Mouse (Mus musculus): ENCODE results near the gene Gm3115. TPM values are rescaled to one million over a fixed set of nuclear protein-coding genes. Genes with fewer than 3 reads are reported as not detected.
"Not testable (repeated sequence)": the region's sequence is repeated elsewhere in the genome, so short reads cannot be mapped to it uniquely, and the experiment has no call there.

Gm3115 gene
- polyA plus RNA-seq (2021) = not detected

DNA sequence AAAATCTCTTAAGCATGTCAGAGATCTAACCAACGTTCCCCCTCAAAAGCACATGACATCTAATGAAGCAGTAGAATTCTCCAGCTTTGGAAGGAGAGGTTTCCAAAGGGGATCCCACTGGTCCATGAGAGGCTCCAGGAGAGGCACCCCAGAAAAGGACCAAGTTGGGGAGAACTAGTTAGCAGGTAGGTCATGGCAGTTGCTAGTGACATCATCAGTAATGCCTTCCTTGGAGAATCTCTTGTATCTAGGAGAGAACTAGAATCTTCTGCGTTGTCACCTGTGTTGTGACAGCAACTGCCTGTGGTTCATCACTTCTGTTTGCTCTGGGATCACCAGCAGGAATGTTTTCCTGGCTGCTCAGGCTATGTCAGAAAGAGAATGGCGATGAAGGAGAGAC lies at the start of gene Gm3115:
Gene Gm3115 (plus strand): TSS at position 301 of the 400 bp plus-strand sequence.
- DNase-seq (ENCODE audit: low read depth, low spot score); ATAC-seq; POLR2A ChIA-PET; CTCF ChIA-PET; in situ Hi-C loops (cut with MboI; ENCODE audit: low pct_unique_long_range_greater_than_20kb); H3K27me3 ChIP-seq: not testable (repeated sequence)

DNA sequence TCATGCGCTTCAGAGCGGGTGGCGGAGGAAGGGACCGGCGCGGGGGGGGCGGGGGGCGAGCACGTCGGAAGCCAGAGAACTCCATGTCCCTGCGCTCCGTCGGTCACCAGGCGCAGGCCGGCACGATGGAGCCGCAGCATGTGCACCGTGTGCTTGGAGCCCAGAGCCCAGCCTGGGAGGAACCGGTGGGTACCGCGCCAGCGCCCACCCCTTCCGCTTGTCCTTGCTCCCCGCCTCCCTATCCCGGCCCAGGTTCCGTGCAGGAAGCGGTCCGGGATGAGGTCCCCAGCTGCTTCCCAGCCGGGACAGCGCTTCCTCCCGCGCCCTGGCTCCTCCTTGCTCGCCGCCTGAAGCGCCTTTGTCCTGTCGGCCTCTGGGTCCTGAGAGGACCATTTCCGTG lies 26.5 kb downstream of the Gm3115 start, which contains the start of gene Gm8108:
Gene Gm8108 (plus strand): TSS at position 101 of the 400 bp plus-strand sequence.
- ATAC-seq; in situ Hi-C loops (cut with MboI; ENCODE audit: low pct_unique_long_range_greater_than_20kb); POLR2A ChIA-PET; H3K27me3 ChIP-seq; DNase-seq (ENCODE audit: low read depth, low spot score); CTCF ChIA-PET: not testable (repeated sequence)

- in situ Hi-C loops (cut with MboI; ENCODE audit: low pct_unique_long_range_greater_than_20kb); DNase-seq (ENCODE audit: low read depth, low spot score); POLR2A ChIA-PET; ATAC-seq; H3K27me3 ChIP-seq; CTCF ChIA-PET: not testable (repeated sequence)
Measured at GRCm38 (mm10) chr14:4141646-4142045, 57.7 kb downstream of the Gm3115 start.

Other genes with a start within 250 kb of the Gm3115 start
- not detected for gene Gm3033, start 237.9 kb upstream of the Gm3115 start, polyA plus RNA-seq (2021)
- gene Gm2916, start 199.9 kb upstream of the Gm3115 start, polyA plus RNA-seq (2021) = not detected
- not detected for gene Gm3029, start 152.4 kb upstream of the Gm3115 start, polyA plus RNA-seq (2021)
- gene Gm3095, start 120.6 kb upstream of the Gm3115 start, polyA plus RNA-seq (2021) = not detected
- gene Gm3099, start 85.7 kb upstream of the Gm3115 start, polyA plus RNA-seq (2021) = not detected
- gene Gm5796, start 60.2 kb upstream of the Gm3115 start, polyA plus RNA-seq (2021) = not detected
- not detected for gene Gm8108, start 26.4 kb downstream of the Gm3115 start, polyA plus RNA-seq (2021)
- gene Gm3127, start 80.9 kb downstream of the Gm3115 start, polyA plus RNA-seq (2021) = not detected
- gene Gm2974, start 98.5 kb downstream of the Gm3115 start, polyA plus RNA-seq (2021) = 0.05 TPM
- gene Gm3138, start 165.5 kb downstream of the Gm3115 start, polyA plus RNA-seq (2021) = not detected
- gene Gm3149, start 233.2 kb downstream of the Gm3115 start, polyA plus RNA-seq (2021) = not detected